Mouse (Mus musculus) monocyte, adult 5-6 weeks (primary cell): ENCODE results near the gene Auts2. TPM values are rescaled to one million over a fixed set of nuclear protein-coding genes. Genes with fewer than 3 reads are reported as not detected.

Source experiments
- ATAC-seq: fragments of 153-309, 156-312 bp; replicated peaks from 2 replicates; pipeline ENCODE4 v1.8.0; 2017; ENCODE audit warnings: mild to moderate bottlenecking; ENCODE audit not compliant: low TSS enrichment, insufficient number of reproducible peaks, severe bottlenecking, poor library complexity, low FRiP score
- total RNA-seq: library from RNA; stranded (forward); fragments of 200-1000, 200-491, 200-594 nt; gene quantifications from 3 replicates; pipeline ENCODE4 v1.2.3, GENCODE M21; 2017

The Auts2 gene
- total RNA-seq, 1 experiment from 2014 or later: not detected

DNA sequence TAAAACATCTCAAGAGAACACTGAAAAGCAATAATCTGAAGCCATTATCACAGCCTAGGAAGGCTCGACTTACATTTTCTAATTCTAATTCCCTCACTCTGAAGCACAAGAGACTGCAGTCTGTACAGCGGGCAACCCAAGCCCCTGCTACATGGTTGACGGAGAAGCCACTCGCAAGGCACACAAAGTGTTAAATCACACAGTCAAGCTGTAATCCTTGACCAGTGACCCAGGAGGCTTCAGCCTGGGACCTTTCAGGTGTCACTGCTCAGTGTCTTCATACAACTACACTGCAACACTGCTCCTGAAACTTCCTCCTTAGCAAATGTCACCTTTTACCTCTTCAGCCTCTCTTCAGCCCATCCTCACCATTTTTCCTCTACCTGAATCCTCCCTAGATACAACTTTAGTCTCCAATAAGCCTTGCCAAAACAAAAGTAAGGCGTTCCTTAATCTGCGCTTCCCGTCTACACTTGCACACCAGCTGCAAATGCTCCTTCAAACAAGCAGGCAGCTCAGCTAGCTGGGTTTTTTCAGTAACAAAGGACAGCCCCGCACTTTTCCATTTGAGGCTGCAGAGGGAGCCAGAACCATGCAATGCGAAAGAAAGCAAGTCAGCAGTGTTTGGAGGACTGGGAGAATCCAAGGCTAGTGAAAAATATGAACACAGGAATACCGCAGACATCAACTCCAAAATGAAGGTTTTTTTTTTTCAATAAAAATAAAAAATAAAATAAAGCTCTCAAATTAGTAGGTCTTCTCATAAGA is 311.7 kb downstream of the Auts2 start:
- no peak for ATAC-seq

DNA sequence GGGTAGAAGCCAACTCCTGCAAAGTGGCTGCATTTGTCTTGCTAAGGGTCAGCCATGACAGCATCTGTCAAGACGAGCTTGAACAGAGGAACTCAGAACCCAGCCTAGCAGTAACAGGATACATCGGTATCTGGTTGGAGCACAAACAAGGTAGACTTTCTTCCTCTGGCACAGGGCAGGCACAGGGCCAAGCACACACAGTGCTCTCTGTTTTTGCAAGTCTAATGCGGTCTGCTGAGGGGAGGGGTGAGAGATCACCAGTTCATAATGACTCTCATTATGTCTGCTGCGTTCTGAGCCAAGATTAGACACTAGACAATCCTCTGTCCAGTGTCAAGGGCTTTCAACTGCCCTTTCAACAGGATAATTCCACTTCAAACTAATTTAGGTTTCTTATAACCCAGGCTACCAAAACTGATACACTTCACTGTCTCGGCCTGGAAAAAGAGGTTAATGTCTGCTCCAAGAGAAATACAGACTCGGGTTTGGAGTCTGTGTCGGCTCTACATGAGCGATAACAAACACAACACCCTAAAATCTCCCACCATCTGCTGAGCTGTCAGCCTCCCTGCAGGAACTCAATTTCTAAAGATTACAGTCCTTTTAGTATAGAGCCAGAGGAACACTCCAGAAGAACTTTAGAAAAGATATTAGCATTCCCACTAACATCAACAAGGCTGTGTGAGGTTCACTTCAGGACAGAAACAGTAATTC is 313.3 kb downstream of the Auts2 start:
- ATAC-seq: no peak

DNA sequence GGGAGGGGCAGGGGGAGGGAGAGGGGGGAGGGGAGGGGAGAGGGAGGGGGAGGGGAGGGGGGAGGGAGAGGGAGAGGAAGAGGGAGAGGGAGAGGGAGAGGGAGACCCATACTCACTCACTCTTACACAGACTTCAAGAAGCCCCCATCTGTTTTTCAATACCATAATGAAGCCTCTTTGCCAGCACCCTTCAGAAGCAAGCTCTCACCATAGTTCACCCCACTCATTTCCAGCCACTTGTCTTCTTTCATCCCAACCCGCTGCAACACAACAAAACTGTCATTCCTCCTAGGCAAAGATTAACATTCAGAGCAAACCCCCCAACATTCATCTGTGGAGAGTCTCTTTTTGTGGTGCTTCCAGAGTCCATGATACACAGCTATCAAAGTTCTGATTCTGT is 314.1 kb downstream of the Auts2 start:
- ATAC-seq: no peak

DNA sequence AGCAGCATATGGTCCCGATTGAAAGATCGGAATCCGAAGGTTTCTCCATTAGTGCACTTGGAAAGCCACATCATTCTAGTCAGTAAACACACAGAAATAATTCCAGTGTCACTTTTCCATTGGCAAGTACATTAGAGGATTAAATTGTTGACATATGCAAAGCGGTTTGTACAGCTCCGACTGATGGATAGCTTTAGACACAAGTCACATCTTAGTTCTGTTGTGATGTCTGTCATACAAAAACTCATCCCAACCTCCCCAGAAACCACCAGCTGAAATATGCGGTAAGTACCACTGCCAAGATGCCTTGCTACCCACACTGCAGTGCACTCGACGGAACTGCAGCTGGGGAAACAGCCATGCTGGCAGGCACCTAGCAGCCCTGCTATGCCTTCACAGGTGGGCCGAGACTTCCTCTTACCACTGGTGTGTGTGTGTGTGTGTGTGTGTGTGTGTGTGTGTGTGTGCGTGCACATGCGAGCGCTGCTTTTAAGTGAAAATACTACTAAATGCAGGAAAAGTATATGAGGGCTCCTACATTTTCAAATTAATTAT is 322.7 kb downstream of the Auts2 start:
- ATAC-seq: no peak

DNA sequence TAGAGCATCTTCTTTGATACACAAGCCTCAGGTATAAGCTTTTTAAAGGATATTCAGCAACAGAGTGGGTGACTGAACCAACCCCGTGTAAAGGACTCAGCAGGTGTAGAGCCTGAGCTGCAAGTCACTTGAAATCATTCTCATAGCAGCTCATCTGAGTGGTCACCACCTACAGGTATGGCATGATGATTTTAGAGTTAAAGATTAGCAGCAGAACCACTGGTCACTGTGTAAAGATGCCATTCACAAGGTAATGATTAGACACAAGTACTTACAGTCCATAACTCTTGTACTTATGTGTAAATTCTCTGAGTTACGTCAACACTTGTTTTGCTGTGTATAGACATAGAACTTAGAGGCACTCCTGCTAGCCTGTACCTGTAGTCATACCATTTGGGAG is 327.0 kb downstream of the Auts2 start:
- ATAC-seq: no peak

DNA sequence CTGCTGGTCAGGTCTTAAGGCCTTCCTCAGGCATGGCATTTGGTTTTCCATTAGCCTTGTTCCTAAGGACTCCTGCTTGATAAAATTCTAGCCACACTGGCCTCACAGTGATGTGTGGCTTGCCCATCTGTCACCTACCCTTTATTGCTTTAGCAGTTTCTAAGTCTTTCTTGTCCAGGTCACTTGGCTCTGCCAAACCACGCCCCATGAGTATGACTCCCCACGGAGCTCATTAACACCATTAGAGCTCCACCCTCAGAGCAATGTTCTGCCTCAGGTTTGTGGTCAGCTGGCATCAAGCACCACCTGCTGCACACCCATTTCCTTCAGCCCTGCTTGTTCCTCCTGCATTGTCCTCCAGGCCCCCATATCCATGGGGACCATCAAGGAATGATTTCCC is 330.7 kb downstream of the Auts2 start:
- ATAC-seq: no peak

DNA sequence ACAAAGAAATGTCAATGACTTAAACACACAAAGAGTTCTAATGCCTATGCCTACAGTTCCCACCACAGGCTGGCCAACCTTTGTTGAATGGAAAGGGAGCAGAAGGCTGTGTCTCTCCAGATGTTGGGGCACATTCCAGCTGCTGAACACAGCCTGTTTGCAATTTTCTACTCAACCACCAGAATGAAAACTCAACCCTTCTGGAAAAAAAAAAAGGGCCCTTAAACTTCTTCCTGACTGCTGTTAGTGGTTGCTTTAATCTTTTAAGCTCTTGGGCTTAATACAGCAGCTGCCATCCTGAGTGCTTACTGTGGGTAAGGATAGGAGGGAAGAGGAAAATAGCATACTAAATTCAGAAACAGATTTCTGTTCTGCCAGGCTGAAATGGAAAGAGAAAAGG is 333.4 kb downstream of the Auts2 start:
- no peak for ATAC-seq

DNA sequence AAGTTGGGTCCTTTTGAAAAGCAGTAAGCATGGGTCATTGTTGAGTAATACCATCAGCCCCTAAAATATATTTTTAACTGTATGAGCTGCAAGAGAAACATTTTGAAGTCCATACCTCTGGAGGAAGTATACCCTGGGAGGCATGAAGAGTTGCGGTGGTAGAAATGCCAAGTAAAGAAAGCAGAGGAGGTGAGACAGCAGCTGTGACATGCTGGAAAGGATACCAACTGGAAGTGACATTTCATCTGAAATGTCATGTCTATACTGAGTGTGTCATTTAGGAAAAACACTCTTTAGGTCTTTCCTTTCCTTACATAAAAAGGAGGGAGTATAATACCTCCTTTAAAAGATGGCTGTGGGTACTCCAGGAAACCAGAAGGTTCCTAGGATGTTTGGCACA is 336.9 kb downstream of the Auts2 start:
- ATAC-seq: no peak

DNA sequence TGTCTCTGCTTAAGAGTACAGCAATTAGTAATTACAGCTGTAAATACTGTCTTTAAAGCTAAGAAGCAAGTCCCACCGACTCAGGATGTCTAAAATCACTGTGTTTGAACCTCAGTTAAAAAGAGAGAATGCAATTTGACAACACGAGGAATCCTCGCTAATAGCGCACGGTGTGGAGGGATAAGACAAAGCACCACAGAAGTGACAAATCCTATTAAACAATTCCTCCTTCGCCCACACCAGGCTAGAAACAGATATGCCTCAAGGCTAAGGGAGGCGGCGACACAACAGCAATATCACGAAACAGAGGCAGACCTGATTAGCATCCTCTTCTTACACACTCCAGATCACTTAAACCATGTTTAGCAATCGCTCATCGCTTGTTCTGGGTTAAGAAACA is 339.3 kb downstream of the Auts2 start:
- no peak for ATAC-seq

DNA sequence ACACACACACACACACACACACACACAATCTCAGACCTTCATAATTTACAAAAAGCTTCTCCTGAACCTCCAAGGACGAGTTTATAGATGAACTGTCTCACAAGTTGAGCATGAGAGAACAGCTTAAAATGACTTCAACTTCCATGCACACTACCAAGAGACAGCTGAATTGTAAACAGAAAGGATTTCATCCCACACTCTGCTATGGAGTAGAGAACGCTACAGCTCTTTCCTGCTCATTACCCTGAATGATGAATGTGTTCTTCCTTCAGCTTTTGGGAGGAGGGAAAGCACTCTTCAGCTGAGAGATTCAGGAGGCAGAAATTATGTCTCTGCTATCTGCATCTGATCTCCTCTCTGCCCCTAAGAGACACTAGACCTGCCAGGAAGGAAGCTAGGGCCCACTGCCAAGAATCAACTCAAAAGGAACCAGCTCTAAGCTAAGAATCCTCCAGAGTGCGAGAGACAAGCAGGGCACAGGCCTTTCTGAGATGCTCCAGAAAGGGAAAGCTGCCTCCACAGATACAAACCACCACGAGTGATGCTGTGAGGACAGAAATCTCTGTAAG is 342.0 kb downstream of the Auts2 start:
- ATAC-seq: no peak

DNA sequence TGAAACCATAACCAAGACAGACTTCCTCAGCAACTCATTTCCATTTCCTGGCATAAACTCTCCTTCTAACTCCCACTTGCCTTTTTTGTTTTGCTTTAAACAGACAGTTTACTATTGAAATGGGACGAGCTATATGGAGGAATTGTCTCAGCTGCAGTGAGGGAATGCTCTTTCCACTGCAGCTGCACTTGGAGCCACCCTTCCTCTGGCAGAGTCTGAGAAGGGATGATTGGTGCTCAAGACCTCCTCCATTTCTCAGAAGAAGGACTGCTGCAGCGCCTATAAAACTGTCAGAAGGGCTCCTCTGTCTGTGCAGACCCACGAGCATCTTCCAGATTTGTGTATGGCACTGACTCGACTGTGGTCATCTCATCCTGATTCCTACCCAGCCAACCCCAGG is 342.5 kb downstream of the Auts2 start:
- no peak for ATAC-seq

DNA sequence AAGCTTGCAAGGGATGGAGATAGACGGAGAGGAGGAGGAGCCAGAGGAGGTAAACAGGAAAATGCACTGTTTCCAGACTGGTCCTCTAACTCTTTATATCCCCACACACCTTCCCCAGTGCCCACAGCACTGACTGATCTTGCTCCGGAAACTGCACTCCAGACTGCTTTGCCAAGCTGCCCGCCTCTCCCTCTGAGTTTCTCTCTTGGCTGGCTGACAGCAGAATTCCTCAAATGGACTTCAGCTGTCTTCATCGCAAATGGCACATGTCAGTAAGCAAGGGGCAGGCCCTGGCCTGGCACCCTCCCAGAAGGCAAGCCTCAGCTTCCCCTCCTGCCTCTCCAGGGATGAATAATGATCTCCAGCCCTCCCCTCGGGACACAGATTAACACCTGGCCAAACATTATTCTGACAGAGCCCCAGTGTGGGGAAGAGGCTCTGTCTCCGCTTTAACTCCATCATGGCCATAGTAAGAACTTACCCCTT is 348.1 kb downstream of the Auts2 start:
- no peak for ATAC-seq

DNA sequence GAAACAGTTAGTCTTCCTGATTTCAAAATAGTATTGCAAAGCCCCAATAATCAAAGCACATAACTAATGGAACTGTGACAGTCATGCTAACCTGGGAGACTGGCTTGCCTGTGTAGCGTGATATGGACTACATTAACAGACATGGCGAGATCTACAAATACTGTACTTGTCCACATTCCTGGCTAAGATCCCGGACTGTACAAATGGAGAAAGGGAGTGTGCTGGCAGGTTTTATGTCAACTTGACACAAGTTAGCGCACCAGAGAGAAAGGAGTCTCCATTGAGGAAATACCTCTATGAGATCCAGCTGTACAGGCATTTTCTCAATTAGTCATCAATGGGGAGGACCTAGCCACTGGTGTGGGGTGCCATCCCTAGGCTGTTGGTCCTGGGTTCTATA is 353.0 kb downstream of the Auts2 start:
- ATAC-seq: no peak

DNA sequence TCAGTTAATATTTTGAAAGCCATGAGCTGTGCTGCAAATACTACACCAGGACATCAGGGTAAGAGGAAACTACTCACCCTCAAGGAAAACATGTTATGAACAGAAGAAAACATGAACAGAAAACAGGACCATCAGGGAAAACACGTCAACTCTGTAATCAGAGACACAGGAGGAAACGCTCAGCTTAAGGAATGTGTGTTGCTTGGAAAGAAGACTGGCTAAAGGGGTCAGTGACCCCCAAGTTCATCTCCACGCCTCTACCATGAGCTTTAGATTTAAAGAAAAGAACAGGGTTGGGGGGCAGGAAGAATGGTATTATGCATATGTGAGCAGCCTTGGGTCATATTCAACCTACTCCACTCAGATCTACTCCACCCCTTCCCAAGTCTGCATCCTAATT is 356.5 kb downstream of the Auts2 start:
- no peak for ATAC-seq

DNA sequence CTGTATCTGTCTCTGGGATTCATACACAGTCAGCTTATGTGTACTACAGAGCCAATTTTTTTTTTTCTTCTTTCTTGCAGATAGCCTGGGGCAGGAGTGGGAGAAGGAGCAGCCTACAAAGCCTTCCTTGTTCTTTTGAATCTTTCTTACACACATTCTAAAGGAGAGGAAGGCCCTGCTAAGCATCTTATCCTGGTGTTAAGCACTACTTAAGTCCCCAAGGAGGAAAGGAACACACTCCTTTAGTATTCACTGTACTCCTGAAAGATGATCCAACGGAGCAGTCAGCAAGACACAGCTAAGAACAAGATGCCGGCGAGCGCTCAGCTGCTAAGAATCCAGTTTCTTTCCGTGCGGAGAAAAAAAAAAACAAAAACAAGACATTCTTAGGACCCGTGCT is 356.9 kb downstream of the Auts2 start:
- ATAC-seq: no peak

DNA sequence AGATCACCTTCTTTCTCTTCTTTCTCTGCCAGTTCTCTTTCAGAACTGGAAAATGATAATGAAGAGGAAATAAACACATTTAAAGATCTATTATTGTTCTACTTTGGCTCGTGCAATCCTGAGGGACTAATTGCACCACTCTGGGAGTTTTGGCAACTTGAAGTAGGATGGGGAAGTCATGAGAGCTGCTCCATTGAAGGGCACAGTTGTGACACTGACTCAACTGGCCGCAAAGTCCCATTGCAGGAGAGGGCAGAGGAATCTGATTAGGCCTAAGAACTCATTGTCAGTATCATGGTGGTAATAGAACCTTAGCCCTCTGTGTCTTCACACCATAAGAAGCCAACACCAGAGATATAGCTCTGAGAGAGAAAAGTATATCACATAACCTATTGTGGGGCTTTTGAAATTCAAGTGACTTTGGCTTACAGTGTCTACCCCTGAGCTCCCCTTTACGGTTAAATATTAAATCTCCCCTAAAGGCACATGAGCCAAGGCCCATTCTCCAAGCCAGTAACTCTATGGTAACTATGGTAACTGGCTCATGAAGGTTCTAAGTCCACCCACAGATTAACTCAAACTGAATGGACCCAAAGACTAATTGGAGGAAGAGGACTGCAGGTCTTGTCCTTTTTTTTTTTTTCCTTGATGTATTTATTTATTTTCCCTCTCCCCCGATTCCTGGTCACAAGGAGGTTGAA is 358.6 kb downstream of the Auts2 start:
- ATAC-seq: no peak

DNA sequence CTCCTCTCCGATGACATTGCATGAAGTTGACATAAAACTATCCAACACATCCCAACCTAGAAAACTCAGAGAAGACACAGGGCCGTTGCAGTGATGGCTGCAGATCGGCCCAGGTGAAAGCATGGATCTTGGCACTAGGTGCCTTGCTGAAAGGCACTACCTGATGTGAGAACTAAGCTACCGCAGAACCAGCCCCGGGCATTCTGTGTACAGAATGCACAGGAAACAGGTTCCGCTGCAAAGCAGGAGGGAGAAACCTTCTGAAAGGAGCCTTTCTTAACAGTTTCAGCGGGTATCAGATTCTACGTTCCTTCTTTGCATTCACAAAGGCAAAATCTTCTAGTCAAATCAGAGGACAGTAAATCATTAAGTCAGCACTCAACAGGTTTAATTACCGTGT is 361.1 kb downstream of the Auts2 start:
- no peak for ATAC-seq

DNA sequence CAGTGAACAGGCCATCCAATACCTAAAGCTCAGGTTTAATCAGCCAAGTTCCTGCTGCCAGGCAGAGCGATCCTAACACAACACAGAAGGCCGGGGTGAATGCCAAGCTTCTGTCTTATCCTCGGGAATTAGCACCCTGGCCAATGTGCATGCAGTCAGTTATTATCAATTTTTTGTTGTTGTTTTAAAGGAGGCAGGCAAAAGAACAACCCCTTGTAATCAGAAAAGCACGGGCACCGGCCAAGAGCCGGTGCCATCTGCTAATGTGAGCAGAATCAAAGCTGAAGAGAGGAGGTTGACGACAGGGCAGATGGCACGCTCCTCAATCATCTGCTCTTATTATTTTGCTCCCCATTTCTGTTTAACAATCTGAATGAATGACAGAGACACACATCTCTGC is 373.1 kb downstream of the Auts2 start:
- no peak for ATAC-seq

DNA sequence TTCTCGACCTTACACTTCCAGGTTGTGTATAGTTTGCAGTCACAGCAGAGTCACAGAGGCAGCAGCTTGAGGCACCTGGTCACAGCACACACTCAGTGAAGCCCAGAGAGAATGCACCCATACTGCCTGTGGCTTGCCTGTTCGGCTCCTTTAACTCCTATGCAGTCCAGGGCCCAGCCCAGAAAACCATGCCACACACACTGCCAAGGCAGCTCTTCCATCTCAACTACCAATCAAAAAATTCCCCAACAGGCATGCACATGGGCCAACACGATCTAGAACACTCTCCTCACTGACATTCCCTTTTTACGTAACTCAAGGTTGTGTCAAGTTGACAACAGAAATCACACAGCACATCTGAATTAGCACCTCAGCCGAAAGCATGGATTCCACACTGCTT is 374.3 kb downstream of the Auts2 start:
- ATAC-seq: no peak
